Mouse (Mus musculus) embryonic fibroblast, embryonic 13.5 days (primary cell): ENCODE measurements at regions not wholly inside any gene's neighbourhood (a gene's known extent, or its start where the extent isn't known, plus 50 kb on each side); places are given as distances from the start of the nearest gene placed in this dataset.

ENCODE experiments used
- CTCF ChIP-seq: IDR thresholded peaks from 2 replicates; pipeline ENCODE4 v1.5.1; 2011; ENCODE audit warnings: mild to moderate bottlenecking, control low read depth, low read length, moderate library complexity, borderline replicate concordance; ENCODE audit not compliant: insufficient read depth
- POLR2A ChIP-seq: IDR thresholded peaks from 2 replicates; pipeline ENCODE4 v1.6.1; 2011; ENCODE audit warnings: low read depth, mild to moderate bottlenecking, control low read depth, low read length, moderate library complexity

DNA sequence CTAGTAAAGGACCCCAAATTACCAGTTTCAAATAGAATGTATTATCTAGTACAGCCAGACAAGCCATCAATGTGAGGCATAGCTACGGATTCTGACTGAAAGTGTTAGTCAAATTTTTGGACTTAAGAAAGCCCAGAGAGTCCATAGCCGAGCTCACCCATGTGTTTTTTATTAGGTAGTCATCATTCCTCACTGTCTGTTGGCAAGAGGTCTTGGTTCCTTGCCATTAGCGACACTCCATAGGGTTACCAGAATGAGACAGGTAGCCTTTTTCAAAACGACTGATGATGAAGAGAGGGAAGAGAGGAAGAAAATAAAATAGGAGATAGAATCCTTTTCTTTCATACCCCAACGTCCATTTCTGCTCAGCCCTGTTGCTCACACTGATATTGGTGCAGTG lies 83.8 kb upstream of the Mark1 start:
- TF ChIP-seq CTCF (no peak), POLR2A (no peak)
